Mouse (Mus musculus): ENCODE data around the gene Zbtb33. TPM values are rescaled to one million over a fixed set of nuclear protein-coding genes. Genes with fewer than 3 reads are reported as not detected.

Zbtb33 gene
- polyA plus RNA-seq, 1 experiment: 2.7 TPM

- no peak overlapping the region for H3ac ChIP-seq (ENCODE audit: control insufficient read depth, insufficient read length, low read depth)
- no peaks in the 10 kb centered on the region for H3K27me3 ChIP-seq (ENCODE audit: control insufficient read depth, insufficient read depth, insufficient read length)
- H3K79me2 ChIP-seq (ENCODE audit: control insufficient read depth, insufficient read depth): no peaks in the 10 kb centered on the region
- H3K36me3 ChIP-seq (ENCODE audit: control insufficient read depth, insufficient read depth): no peaks in the 10 kb centered on the region
- no peak overlapping the region for H3K4me3 ChIP-seq (ENCODE audit: insufficient read depth, poor library complexity, severe bottlenecking)
- no peaks in the 10 kb centered on the region for H3K79me3 ChIP-seq (ENCODE audit: low read depth)
- TF ChIP-seq MAX (IDR thresholded peaks at IDR 0.05) (no peak), FOSL1 (IDR thresholded peaks at IDR 0.05; ENCODE audit: insufficient read depth, low read length, poor library complexity, severe bottlenecking) (no peak), CTCF (IDR thresholded peaks at IDR 0.05; ENCODE audit: control insufficient read depth, insufficient read depth, insufficient read length) (no peak), CEBPB (IDR thresholded peaks at IDR 0.05; ENCODE audit: low read depth) (no peak), MYOG (IDR thresholded peaks at IDR 0.05; ENCODE audit: control insufficient read depth, extremely low read depth, insufficient read length) (no peak), MYOD1 (IDR thresholded peaks at IDR 0.05; ENCODE audit: control insufficient read depth, insufficient read length, low read depth) (no peak), USF1 (IDR thresholded peaks at IDR 0.05; ENCODE audit: low read depth) (no peak)
Measured at GRCm38 (mm10) chrX:38207392-38207791, 17.8 kb downstream of the Zbtb33 start.

GRCm38 (mm10) chrX:38216986-38217675, 27.5 kb downstream of the Zbtb33 start:
- H3ac ChIP-seq (ENCODE audit: control insufficient read depth, insufficient read length, low read depth): no peak overlapping the region
- H3K4me3 ChIP-seq (ENCODE audit: insufficient read depth, poor library complexity, severe bottlenecking): no peak overlapping the region
- no peaks in the 10 kb centered on the region for H3K79me2 ChIP-seq (ENCODE audit: control insufficient read depth, insufficient read depth)
- no peaks in the 10 kb centered on the region for H3K79me3 ChIP-seq (ENCODE audit: low read depth)
- H3K27me3 ChIP-seq (ENCODE audit: control insufficient read depth, insufficient read depth, insufficient read length): no peaks in the 10 kb centered on the region
- no peak for TF ChIP-seq CTCF (IDR thresholded peaks at IDR 0.05; ENCODE audit: control insufficient read depth, insufficient read depth, insufficient read length)
- H3K36me3 ChIP-seq (ENCODE audit: control insufficient read depth, insufficient read depth): no peaks in the 10 kb centered on the region

GRCm38 (mm10) chrX:38217676-38217991, 28.0 kb downstream of the Zbtb33 start:
- no peak overlapping the region for H3ac ChIP-seq (ENCODE audit: control insufficient read depth, insufficient read length, low read depth)
- no peaks in the 10 kb centered on the region for H3K79me2 ChIP-seq (ENCODE audit: control insufficient read depth, insufficient read depth)
- no peaks in the 10 kb centered on the region for H3K27me3 ChIP-seq (ENCODE audit: control insufficient read depth, insufficient read depth, insufficient read length)
- H3K79me3 ChIP-seq (ENCODE audit: low read depth): no peaks in the 10 kb centered on the region
- no peak overlapping the region for H3K4me3 ChIP-seq (ENCODE audit: insufficient read depth, poor library complexity, severe bottlenecking)
- H3K36me3 ChIP-seq (ENCODE audit: control insufficient read depth, insufficient read depth): no peaks in the 10 kb centered on the region
- TF ChIP-seq FOSL1 (IDR thresholded peaks at IDR 0.05; ENCODE audit: insufficient read depth, low read length, poor library complexity, severe bottlenecking): no peak
- TF ChIP-seq MAX (IDR thresholded peaks at IDR 0.05): no peak
- no peak for TF ChIP-seq MYOG (IDR thresholded peaks at IDR 0.05; ENCODE audit: control insufficient read depth, extremely low read depth, insufficient read length)
- no peak for TF ChIP-seq USF1 (IDR thresholded peaks at IDR 0.05; ENCODE audit: low read depth)
- no peak for TF ChIP-seq CEBPB (IDR thresholded peaks at IDR 0.05; ENCODE audit: low read depth)
- TF ChIP-seq CTCF (IDR thresholded peaks at IDR 0.05; ENCODE audit: control insufficient read depth, insufficient read depth, insufficient read length): no peak
- no peak for TF ChIP-seq MYOD1 (IDR thresholded peaks at IDR 0.05; ENCODE audit: control insufficient read depth, insufficient read length, low read depth)

- no peak overlapping the region for H3K4me3 ChIP-seq (ENCODE audit: insufficient read depth, poor library complexity, severe bottlenecking)
- no peaks in the 10 kb centered on the region for H3K79me2 ChIP-seq (ENCODE audit: control insufficient read depth, insufficient read depth)
- H3K79me3 ChIP-seq (ENCODE audit: low read depth): no peaks in the 10 kb centered on the region
- no peaks in the 10 kb centered on the region for H3K36me3 ChIP-seq (ENCODE audit: control insufficient read depth, insufficient read depth)
- no peaks in the 10 kb centered on the region for H3K27me3 ChIP-seq (ENCODE audit: control insufficient read depth, insufficient read depth, insufficient read length)
- no peak overlapping the region for H3ac ChIP-seq (ENCODE audit: control insufficient read depth, insufficient read length, low read depth)
- TF ChIP-seq MYOD1 (IDR thresholded peaks at IDR 0.05; ENCODE audit: control insufficient read depth, insufficient read length, low read depth): no peak
- TF ChIP-seq CTCF (IDR thresholded peaks at IDR 0.05; ENCODE audit: control insufficient read depth, insufficient read depth, insufficient read length): no peak
- no peak for TF ChIP-seq MAX (IDR thresholded peaks at IDR 0.05)
- no peak for TF ChIP-seq FOSL1 (IDR thresholded peaks at IDR 0.05; ENCODE audit: insufficient read depth, low read length, poor library complexity, severe bottlenecking)
- TF ChIP-seq MYOG (IDR thresholded peaks at IDR 0.05; ENCODE audit: control insufficient read depth, extremely low read depth, insufficient read length): no peak
- TF ChIP-seq CEBPB (IDR thresholded peaks at IDR 0.05; ENCODE audit: low read depth): no peak
- TF ChIP-seq USF1 (IDR thresholded peaks at IDR 0.05; ENCODE audit: low read depth): no peak
Measured at GRCm38 (mm10) chrX:38222757-38223156, 33.2 kb downstream of the Zbtb33 start.

GRCm38 (mm10) chrX:38229888-38230287, 40.3 kb downstream of the Zbtb33 start:
- Histone ChIP-seq H3K27me3 (ENCODE audit: control insufficient read depth, insufficient read depth, insufficient read length) (no peaks in the 10 kb centered on the region), H3K79me3 (ENCODE audit: low read depth) (no peaks in the 10 kb centered on the region), H3K36me3 (ENCODE audit: control insufficient read depth, insufficient read depth) (no peaks in the 10 kb centered on the region), H3K4me3 (ENCODE audit: insufficient read depth, poor library complexity, severe bottlenecking) (no peak overlapping the region), H3ac (ENCODE audit: control insufficient read depth, insufficient read length, low read depth) (no peak overlapping the region), H3K79me2 (ENCODE audit: control insufficient read depth, insufficient read depth) (no peaks in the 10 kb centered on the region)
- no peak for TF ChIP-seq CTCF (IDR thresholded peaks at IDR 0.05; ENCODE audit: control insufficient read depth, insufficient read depth, insufficient read length)
- TF ChIP-seq USF1 (IDR thresholded peaks at IDR 0.05; ENCODE audit: low read depth): no peak
- no peak for TF ChIP-seq FOSL1 (IDR thresholded peaks at IDR 0.05; ENCODE audit: insufficient read depth, low read length, poor library complexity, severe bottlenecking)
- TF ChIP-seq MAX (IDR thresholded peaks at IDR 0.05): no peak
- no peak for TF ChIP-seq MYOG (IDR thresholded peaks at IDR 0.05; ENCODE audit: control insufficient read depth, extremely low read depth, insufficient read length)
- TF ChIP-seq MYOD1 (IDR thresholded peaks at IDR 0.05; ENCODE audit: control insufficient read depth, insufficient read length, low read depth): no peak
- TF ChIP-seq CEBPB (IDR thresholded peaks at IDR 0.05; ENCODE audit: low read depth): no peak

GRCm38 (mm10) chrX:38237731-38238130, 48.1 kb downstream of the Zbtb33 start:
- TF ChIP-seq CTCF (IDR thresholded peaks at IDR 0.05; ENCODE audit: control insufficient read depth, insufficient read depth, insufficient read length) (no peak), MAX (IDR thresholded peaks at IDR 0.05) (no peak), MYOD1 (IDR thresholded peaks at IDR 0.05; ENCODE audit: control insufficient read depth, insufficient read length, low read depth) (no peak), CEBPB (IDR thresholded peaks at IDR 0.05; ENCODE audit: low read depth) (no peak), MYOG (IDR thresholded peaks at IDR 0.05; ENCODE audit: control insufficient read depth, extremely low read depth, insufficient read length) (no peak), USF1 (IDR thresholded peaks at IDR 0.05; ENCODE audit: low read depth) (no peak), FOSL1 (IDR thresholded peaks at IDR 0.05; ENCODE audit: insufficient read depth, low read length, poor library complexity, severe bottlenecking) (no peak)
- H3K36me3 ChIP-seq (ENCODE audit: control insufficient read depth, insufficient read depth): no peaks in the 10 kb centered on the region
- H3K79me3 ChIP-seq (ENCODE audit: low read depth): no peaks in the 10 kb centered on the region
- no peaks in the 10 kb centered on the region for H3K27me3 ChIP-seq (ENCODE audit: control insufficient read depth, insufficient read depth, insufficient read length)
- no peaks in the 10 kb centered on the region for H3K79me2 ChIP-seq (ENCODE audit: control insufficient read depth, insufficient read depth)
- no peak overlapping the region for H3ac ChIP-seq (ENCODE audit: control insufficient read depth, insufficient read length, low read depth)
- H3K4me3 ChIP-seq (ENCODE audit: insufficient read depth, poor library complexity, severe bottlenecking): no peak overlapping the region
